ENCODE assay signal across 15 mouse cellular contexts in genomic region chr11:101823210-101823609, GRCm38 (mm10).
"Had no signal": no experiment of that assay in that cellular context is flagged by ENCODE, and none has a peak within 500 bp of the region (broad histone marks: within the 10 kb centered on the region; RNA-seq: fewer than 3 reads in every experiment).

No protein-coding gene starts in this region.

- DNase-seq: lung, adult 18-20 months; lung, embryonic 14.5 days; lung, postnatal 10 days; lung, postnatal 4 days; midbrain, embryonic 14.5 days; right cerebral cortex, postnatal 25 days; right cerebral cortex, postnatal 4 days; spleen, adult 18-20 months; thymus, adult 18-20 months; thymus, postnatal 14 days; thymus, postnatal 36 days had no signal

- ATAC-seq: midbrain, embryonic 16.5 days had no signal

- H3K27ac ChIP-seq: midbrain, embryonic 10.5 days; midbrain, embryonic 12.5 days; neural tube, embryonic 12.5 days had no signal

- H3K36me3 ChIP-seq: midbrain, embryonic 10.5 days; midbrain, embryonic 12.5 days; neural tube, embryonic 12.5 days had no signal

- H3K4me1 ChIP-seq: midbrain, embryonic 12.5 days; neural tube, embryonic 12.5 days had no signal

- H3K4me2 ChIP-seq: lung, embryonic 14.5 days; midbrain, embryonic 12.5 days; neural tube, embryonic 12.5 days had no signal

- H3K9me3 ChIP-seq: midbrain, embryonic 10.5 days had no signal

- H3K27me3 ChIP-seq: midbrain, embryonic 12.5 days; neural tube, embryonic 12.5 days had no signal

- H3K4me3 ChIP-seq: midbrain, embryonic 10.5 days; midbrain, embryonic 12.5 days; neural tube, embryonic 12.5 days had no signal

- H3K9ac ChIP-seq: lung, embryonic 14.5 days; midbrain, embryonic 12.5 days; neural tube, embryonic 12.5 days had no signal
